ENCODE assay signal across 8 mouse cellular contexts in genomic region chr11:30268648-30269375, GRCm38 (mm10). TPM values are rescaled to one million over a fixed set of nuclear protein-coding genes. Genes with fewer than 3 reads are reported as not detected.
A peak's percentile ranks its signal among the peaks of the same experiment; 100 is the strongest.
DNase-seq lines count a peak whose midpoint lies in the region; ATAC-seq and TF ChIP-seq lines count a peak whose summit lies in the region.

No protein-coding gene starts in this region.

- TF ChIP-seq EP300 in lung, postnatal 0 days (IDR thresholded peaks at IDR 0.05) = 0 out of 2 replicates have a peak, but pooled peaks have one; percentile 15

- H3K4me3 ChIP-seq in cerebellum, adult 2 months (replicated peaks; ENCODE audit: insufficient read depth, low read depth, low read length) = peak overlapping the region; percentile 74
- H3K4me3 ChIP-seq in intestine, embryonic 15.5 days (replicated peaks) = peak overlapping the region; percentile 91
- H3K4me3 ChIP-seq in lung, postnatal 0 days (ENCODE audit: low read depth, low read length) = peak overlapping the region; percentile 99

- peak overlapping the region; percentile 88 for H3K27ac ChIP-seq in cerebellum, adult 2 months (ENCODE audit: insufficient read depth, low read length)
- peak overlapping the region; percentile 55; the same call in 1 of the 2 replicates for H3K27ac ChIP-seq in intestine, embryonic 15.5 days
- peak overlapping the region; percentile 98 for H3K27ac ChIP-seq in lung, postnatal 0 days (ENCODE audit: low read length)

- H3K4me1 ChIP-seq in cerebellum, adult 2 months (ENCODE audit: control insufficient read depth, insufficient read depth, low read length) = no peaks in the 10 kb centered on the region; the same call in 1 of the 2 replicates
- 0 out of 2 replicates have a peak, but pooled peaks cover 13% of the 10 kb centered on the region for H3K4me1 ChIP-seq in intestine, embryonic 15.5 days (replicated peaks)
- peaks cover 8% of the 10 kb centered on the region; the same call in 1 of the 2 replicates for H3K4me1 ChIP-seq in lung, postnatal 0 days (ENCODE audit: insufficient read depth, low read depth, low read length)

- no peaks in the 10 kb centered on the region for H3K9me3 ChIP-seq in intestine, embryonic 15.5 days
- no peaks in the 10 kb centered on the region for H3K9me3 ChIP-seq in lung, postnatal 0 days (ENCODE audit: low read length)

- ATAC-seq in intestine, embryonic 15.5 days = peak; percentile 41
- ATAC-seq in lung, postnatal 0 days = peak; percentile 12; the same call in 1 of the 2 replicates
- no peak for ATAC-seq in CD4-positive, CD25-positive, alpha-beta regulatory T cell, adult 4 months

- 2% methylated on average over 15 of the region's 15 CpGs for WGBS in cerebellum, adult 2 months
- WGBS in intestine, embryonic 15.5 days = 4% methylated on average over 15 of the region's 15 CpGs
- WGBS in lung, postnatal 0 days = 2% methylated on average over 15 of the region's 15 CpGs

- no peaks in the 10 kb centered on the region for H3K27me3 ChIP-seq in cerebellum, adult 2 months (ENCODE audit: control insufficient read depth, insufficient read depth, low read length)
- H3K27me3 ChIP-seq in intestine, embryonic 15.5 days (replicated peaks) = peaks cover 9% of the 10 kb centered on the region
- H3K27me3 ChIP-seq in lung, postnatal 0 days (replicated peaks; ENCODE audit: insufficient read depth, low read length) = no peaks in the 10 kb centered on the region

- peak in 1 of 2 experiments; percentile 28 for DNase-seq in cerebellum, adult 2 months
- no peak for DNase-seq in cerebellum, adult 11 months
- DNase-seq in thymus, postnatal 0 days (ENCODE audit: low spot score) = peak; percentile 1
- DNase-seq in thymus, postnatal 4 days = no peak
- DNase-seq in lung, postnatal 0 days (ENCODE audit: low spot score) = peak; percentile 72
- no peak for DNase-seq in c-Kit-positive CD71-positive TER-119-positive erythroid progenitor cells, embryonic 14.5 days (ENCODE audit: low spot score)

- no peak for TF ChIP-seq CTCF in cerebellum, adult 2 months (IDR thresholded peaks at IDR 0.05; ENCODE audit: borderline replicate concordance, insufficient read depth, low read depth, low read length)
- TF ChIP-seq CTCF in lung, postnatal 0 days (IDR thresholded peaks at IDR 0.05) = no peak

- no peak for TF ChIP-seq POLR2A in cerebellum, adult 2 months (IDR thresholded peaks at IDR 0.05; ENCODE audit: borderline replicate concordance, insufficient read depth, low read length)

- H3K4me2 ChIP-seq in intestine, embryonic 15.5 days (replicated peaks) = peak overlapping the region; percentile 87
- H3K4me2 ChIP-seq in lung, postnatal 0 days (replicated peaks; ENCODE audit: low read depth, low read length) = peak overlapping the region; percentile 75

- no peaks in the 10 kb centered on the region for H3K36me3 ChIP-seq in intestine, embryonic 15.5 days
- H3K36me3 ChIP-seq in lung, postnatal 0 days (ENCODE audit: insufficient read depth, low read length) = no peaks in the 10 kb centered on the region

- H3K9ac ChIP-seq in intestine, embryonic 15.5 days = peak overlapping the region; percentile 68
- H3K9ac ChIP-seq in lung, postnatal 0 days (replicated peaks; ENCODE audit: low read depth) = peak overlapping the region; percentile 47

RNA-seq across cellular contexts. Expression of gene Sptbn1, which starts 0.8 kb away (rescaled TPM):
- 227 and 244 TPM in 2 replicates for polyA plus RNA-seq in cerebellum, adult 2 months (2012; rRNA removed)
- 59.1 and 64.4 TPM in 2 replicates for polyA plus RNA-seq in thymus, postnatal 0 days (2015; fragmentation: Nextera tagmentation; extraction: Ambion mirVana)
- polyA plus RNA-seq in intestine, embryonic 15.5 days (2015; fragmentation: Nextera tagmentation; extraction: Ambion mirVana) = 117 and 118 TPM in 2 replicates
- 220 and 256 TPM in 2 replicates for polyA plus RNA-seq in lung, postnatal 0 days (2015; fragmentation: Nextera tagmentation; extraction: Ambion mirVana)
- polyA plus RNA-seq in CD4-positive, CD25-positive, alpha-beta regulatory T cell, adult 4 months (2017; shearing (Covaris generic)) = 100 to 1,000 TPM in 1 of 2 experiments, 10 to 100 TPM in 1; 95.8 to 120 TPM

Comparison
In these comparisons a context has a peak if more than half of its experiments do, and no peak if none do; other contexts are left out.
1. DNase-seq: peak in thymus, postnatal 0 days (single experiment) and lung, postnatal 0 days (single experiment); none in cerebellum, adult 11 months (single experiment), thymus, postnatal 4 days (single experiment) and c-Kit-positive CD71-positive TER-119-positive erythroid progenitor cells, embryonic 14.5 days (single experiment).
2. Peak in every context shown above with its lines, with median percentiles within 50 percentile points of each other: H3K27ac ChIP-seq and H3K4me3 ChIP-seq.